Mouse (Mus musculus) cerebellum, adult 11 months (tissue): ENCODE data around the gene Abca9.

Experiments
- DNase-seq: peaks from one replicate; pipeline ENCODE4 v3.0.0; 2022

Gene Abca9

DNA sequence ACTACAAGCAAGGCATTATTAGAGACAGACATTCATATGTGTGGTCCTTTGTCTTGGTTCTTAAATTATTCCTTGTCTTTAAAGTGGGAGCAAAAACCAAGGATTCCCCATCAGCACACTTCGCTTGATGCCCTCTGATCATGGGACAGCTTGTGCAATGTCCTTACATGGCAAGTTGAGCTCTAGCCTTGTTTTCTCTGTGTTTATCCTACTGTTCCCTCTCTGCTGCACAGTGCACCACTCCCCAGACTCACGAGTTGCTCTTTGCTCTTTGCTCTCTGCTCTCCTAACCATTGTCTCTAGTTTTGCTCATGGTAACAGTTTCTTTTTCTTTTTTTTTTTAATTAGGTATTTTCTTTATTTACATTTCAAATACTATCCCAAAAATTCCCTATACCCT, 107.9 kb downstream of the Abca9 start:
- no peak for DNase-seq

DNA sequence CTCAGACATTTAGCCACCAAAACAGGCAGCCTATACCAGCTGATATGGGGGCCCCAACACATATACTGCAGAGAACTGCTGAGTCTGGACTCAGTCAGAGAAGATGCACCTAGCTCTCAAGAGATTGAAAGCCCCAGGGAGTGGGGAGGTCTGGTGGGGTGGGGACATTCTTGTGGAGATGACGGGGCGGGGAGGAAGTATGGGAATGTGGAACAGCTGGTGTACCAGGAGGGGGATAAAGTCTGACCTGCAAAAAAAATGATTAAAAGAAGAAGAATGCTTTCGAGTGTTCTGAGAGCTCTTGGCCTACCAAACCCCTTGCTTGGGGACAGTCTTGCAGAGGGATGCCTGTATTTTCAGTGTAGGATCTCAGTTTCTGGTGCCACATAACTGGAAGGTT, 114.3 kb downstream of the Abca9 start:
- DNase-seq: no peak
